Mouse (Mus musculus) CH12.LX (cell line): ENCODE results near the gene Ninl. TPM values are rescaled to one million over a fixed set of nuclear protein-coding genes. Genes with fewer than 3 reads are reported as not detected.

Source experiments
- DNase-seq: peaks from one replicate; pipeline ENCODE4 v3.0.0-alpha.2; 2013; ENCODE audit errors: extremely low read depth
- H3K27ac ChIP-seq: 2 replicates; pipeline ENCODE4 v1.5.1; 2012; ENCODE audit warnings: low read depth, mild to moderate bottlenecking, control low read depth, moderate library complexity; ENCODE audit not compliant: insufficient read depth
- H3K27me3 ChIP-seq: replicated peaks from 2 replicates; pipeline ENCODE3; 2012; ENCODE audit warnings: inconsistent platforms
- H3K36me3 ChIP-seq, 2 experiments: replicated peaks in 1 of 2; 2 replicates each; pipeline versions ENCODE3 to v1.6.1; 2012; ENCODE audit warnings: inconsistent platforms in 1 of 2, low read length in 1 of 2, mild to moderate bottlenecking in 1 of 2, mixed read lengths in 1 of 2, moderate library complexity in 1 of 2; ENCODE audit not compliant: control insufficient read depth in 1 of 2, insufficient read depth in 1 of 2
- H3K4me1 ChIP-seq, 2 experiments: 2 replicates each; pipeline ENCODE4 v1.6.1; 2012; ENCODE audit warnings: inconsistent platforms in 1 of 2, moderate library complexity in 1 of 2; ENCODE audit not compliant: insufficient read depth in 2 of 2, control insufficient read depth in 1 of 2
- H3K4me2 ChIP-seq: 2 replicates; pipeline ENCODE4 v1.6.1; 2012; ENCODE audit warnings: low read depth, mild to moderate bottlenecking, control low read depth; ENCODE audit not compliant: poor library complexity, insufficient read depth, severe bottlenecking
- H3K4me3 ChIP-seq, 3 experiments: fragments of 150-350 bp in 1 of 3; sonication (generic) in 1 of 3; replicated peaks in 1 of 3; 2 replicates each; pipeline versions ENCODE3 to v1.5.1; 2011 to 2012; ENCODE audit warnings: low read depth in 2 of 3, low read length in 2 of 3, mild to moderate bottlenecking in 2 of 3, moderate library complexity in 2 of 3, control low read depth in 1 of 3, improper control_type of control experiment in 1 of 3, inconsistent platforms in 1 of 3, mixed read lengths in 1 of 3; ENCODE audit not compliant: poor library complexity in 1 of 3
- H3K79me2 ChIP-seq: replicated peaks from 2 replicates; pipeline ENCODE4 v1.6.1; 2012; ENCODE audit warnings: mild to moderate bottlenecking, moderate library complexity; ENCODE audit not compliant: control insufficient read depth, poor library complexity, insufficient read depth, severe bottlenecking; ENCODE audit errors: extremely low read depth
- H3K9ac ChIP-seq: 2 replicates; pipeline ENCODE4 v1.6.1; 2012; ENCODE audit warnings: low read depth, mild to moderate bottlenecking, control low read depth, moderate library complexity; ENCODE audit not compliant: insufficient read depth
- H3K9me3 ChIP-seq: replicated peaks from 2 replicates; pipeline ENCODE3; 2012; ENCODE audit warnings: low read length, inconsistent platforms, mixed read lengths
- BHLHE40 ChIP-seq: IDR thresholded peaks from 2 replicates; pipeline ENCODE4 v1.6.1; 2011; ENCODE audit warnings: mild to moderate bottlenecking, low read depth, low read length, improper control_type of control experiment
- CHD1 ChIP-seq: IDR thresholded peaks from 2 replicates; pipeline ENCODE4 v1.6.1; 2012; ENCODE audit warnings: low read depth, low read length, improper control_type of control experiment, inconsistent platforms
- CHD2 ChIP-seq: IDR thresholded peaks from 2 replicates; pipeline ENCODE4 v1.6.1; 2011; ENCODE audit warnings: low read length, improper control_type of control experiment
- CTCF ChIP-seq, 2 experiments: IDR thresholded peaks in 1 of 2; conservative IDR thresholded peaks in 1 of 2; 2 replicates each; pipeline ENCODE4 v1.5.1; 2011 to 2012; ENCODE audit warnings: low read depth in 2 of 2, low read length in 2 of 2, improper control_type of control experiment in 1 of 2, inconsistent platforms in 1 of 2, mild to moderate bottlenecking in 1 of 2, moderate library complexity in 1 of 2
- E2F4 ChIP-seq: IDR thresholded peaks from 2 replicates; pipeline ENCODE4 v1.6.1; 2011; ENCODE audit warnings: low read depth, low read length, improper control_type of control experiment; ENCODE audit not compliant: insufficient replicate concordance
- ELF1 ChIP-seq: IDR thresholded peaks from 2 replicates; pipeline ENCODE4 v1.6.1; 2014; ENCODE audit warnings: low read depth, mild to moderate bottlenecking, inconsistent platforms, low read length, improper control_type of control experiment
- EP300 ChIP-seq: IDR thresholded peaks from 2 replicates; pipeline ENCODE4 v1.6.1; 2011; ENCODE audit warnings: low read length, improper control_type of control experiment
- ETS1 ChIP-seq: conservative IDR thresholded peaks from 2 replicates; pipeline ENCODE4 v1.6.1; 2012; ENCODE audit warnings: low read depth, mild to moderate bottlenecking, inconsistent platforms, low read length, improper control_type of control experiment, moderate library complexity
- GABPA ChIP-seq: IDR thresholded peaks from 2 replicates; pipeline ENCODE4 v1.6.1; 2012; ENCODE audit warnings: low read depth, low read length, improper control_type of control experiment, inconsistent platforms; ENCODE audit not compliant: insufficient replicate concordance
- HCFC1 ChIP-seq: IDR thresholded peaks from 2 replicates; pipeline ENCODE4 v1.6.1; 2012; ENCODE audit warnings: low read depth, mild to moderate bottlenecking, inconsistent platforms, low read length, improper control_type of control experiment
- IRF4 ChIP-seq: IDR thresholded peaks from 2 replicates; pipeline ENCODE4 v1.6.1; 2014; ENCODE audit warnings: low read depth, mild to moderate bottlenecking, inconsistent platforms, low read length, improper control_type of control experiment
- JUN ChIP-seq: IDR thresholded peaks from 2 replicates; pipeline ENCODE4 v1.6.1; 2011; ENCODE audit warnings: low read depth, mild to moderate bottlenecking, low read length, improper control_type of control experiment, moderate library complexity; ENCODE audit not compliant: insufficient read depth
- JUND ChIP-seq: conservative IDR thresholded peaks from 2 replicates; pipeline ENCODE4 v1.6.1; 2011; ENCODE audit warnings: low read depth, low read length, improper control_type of control experiment
- KAT2A ChIP-seq: IDR thresholded peaks from 2 replicates; pipeline ENCODE4 v1.6.1; 2012; ENCODE audit warnings: low read length, improper control_type of control experiment, inconsistent platforms; ENCODE audit not compliant: insufficient replicate concordance
- MAFK ChIP-seq: IDR thresholded peaks from 2 replicates; pipeline ENCODE4 v1.6.1; 2011; ENCODE audit warnings: low read length, improper control_type of control experiment; ENCODE audit not compliant: insufficient replicate concordance
- MAX ChIP-seq: IDR thresholded peaks from 2 replicates; pipeline ENCODE4 v1.6.1; 2011; ENCODE audit warnings: low read length, improper control_type of control experiment
- MAZ ChIP-seq: IDR thresholded peaks from 2 replicates; pipeline ENCODE4 v1.6.1; 2012; ENCODE audit warnings: low read depth, mild to moderate bottlenecking, inconsistent platforms, low read length, improper control_type of control experiment, moderate library complexity
- MEF2A ChIP-seq: IDR thresholded peaks from 2 replicates; pipeline ENCODE4 v1.6.1; 2014; ENCODE audit warnings: low read depth, mild to moderate bottlenecking, inconsistent platforms, low read length, improper control_type of control experiment, borderline replicate concordance
- MXI1 ChIP-seq: IDR thresholded peaks from 2 replicates; pipeline ENCODE4 v1.6.1; 2011; ENCODE audit warnings: mild to moderate bottlenecking, low read depth, low read length, improper control_type of control experiment
- MYC ChIP-seq: IDR thresholded peaks from 2 replicates; pipeline ENCODE4 v1.6.1; 2011; ENCODE audit warnings: low read depth, mild to moderate bottlenecking, improper control_type of control experiment, low read length
- NELFE ChIP-seq: IDR thresholded peaks from 2 replicates; pipeline ENCODE4 v1.6.1; 2011; ENCODE audit warnings: low read depth, low read length, improper control_type of control experiment
- NRF1 ChIP-seq: IDR thresholded peaks from 2 replicates; pipeline ENCODE4 v1.6.1; 2014; ENCODE audit warnings: low read depth, mild to moderate bottlenecking, inconsistent platforms, low read length, improper control_type of control experiment, moderate library complexity
- PAX5 ChIP-seq: IDR thresholded peaks from 2 replicates; pipeline ENCODE4 v1.6.1; 2012; ENCODE audit warnings: low read length, inconsistent platforms, mixed read lengths
- POLR2A ChIP-seq: IDR thresholded peaks from 2 replicates; pipeline ENCODE4 v1.6.1; 2011; ENCODE audit warnings: low read depth, mild to moderate bottlenecking, improper control_type of control experiment, low read length
- POLR2AphosphoS2 ChIP-seq: IDR thresholded peaks from 2 replicates; pipeline ENCODE4 v1.6.1; 2011; ENCODE audit warnings: low read depth, low read length, improper control_type of control experiment
- RAD21 ChIP-seq: IDR thresholded peaks from 2 replicates; pipeline ENCODE4 v1.6.1; 2011; ENCODE audit warnings: low read depth, mild to moderate bottlenecking, low read length, improper control_type of control experiment, moderate library complexity
- RCOR1 ChIP-seq: conservative IDR thresholded peaks from 2 replicates; pipeline ENCODE4 v1.6.1; 2012; ENCODE audit warnings: low read depth, mild to moderate bottlenecking, inconsistent platforms, low read length, improper control_type of control experiment
- SIN3A ChIP-seq: IDR thresholded peaks from 2 replicates; pipeline ENCODE4 v1.6.1; 2012; ENCODE audit warnings: low read length, improper control_type of control experiment, inconsistent platforms
- SMC3 ChIP-seq: IDR thresholded peaks from 2 replicates; pipeline ENCODE4 v1.6.1; 2011; ENCODE audit warnings: low read depth, low read length, improper control_type of control experiment
- TBP ChIP-seq: conservative IDR thresholded peaks from 2 replicates; pipeline ENCODE4 v1.6.1; 2011; ENCODE audit warnings: low read depth, low read length, improper control_type of control experiment
- TCF12 ChIP-seq: IDR thresholded peaks from 2 replicates; pipeline ENCODE4 v1.6.1; 2014; ENCODE audit warnings: low read depth, mild to moderate bottlenecking, inconsistent platforms, low read length, improper control_type of control experiment
- UBTF ChIP-seq: IDR thresholded peaks from 2 replicates; pipeline ENCODE4 v1.6.1; 2012; ENCODE audit warnings: low read depth, mild to moderate bottlenecking, inconsistent platforms, low read length, improper control_type of control experiment, moderate library complexity
- USF1 ChIP-seq: IDR thresholded peaks from 2 replicates; pipeline ENCODE4 v1.6.1; 2014; ENCODE audit warnings: low read depth, mild to moderate bottlenecking, inconsistent platforms, low read length, improper control_type of control experiment
- USF2 ChIP-seq: conservative IDR thresholded peaks from 2 replicates; pipeline ENCODE4 v1.6.1; 2011; ENCODE audit warnings: low read depth, low read length, improper control_type of control experiment
- ZC3H11A ChIP-seq: IDR thresholded peaks from 2 replicates; pipeline ENCODE4 v1.6.1; 2012; ENCODE audit warnings: low read depth, mild to moderate bottlenecking, inconsistent platforms, low read length, improper control_type of control experiment
- ZKSCAN1 ChIP-seq: IDR thresholded peaks from 2 replicates; pipeline ENCODE4 v1.6.1; 2012; ENCODE audit warnings: low read depth, inconsistent platforms, low read length, improper control_type of control experiment, borderline replicate concordance
- ZMIZ1 ChIP-seq: IDR thresholded peaks from 2 replicates; pipeline ENCODE4 v1.6.1; 2012; ENCODE audit warnings: low read depth, mild to moderate bottlenecking, inconsistent platforms, low read length, improper control_type of control experiment
- ZNF384 ChIP-seq: IDR thresholded peaks from 2 replicates; pipeline ENCODE4 v1.6.1; 2012; ENCODE audit warnings: low read depth, low read length, improper control_type of control experiment, inconsistent platforms
- dilution Hi-C: fragments of 300-500 bp; cut with MboI; formaldehyde crosslinking; loops from 2 replicates; pipeline ENCODE4 v1.14.3; 2020; ENCODE audit warnings: low sequenced_read_pairs; ENCODE audit not compliant: extremely low pct_unique_long_range_greater_than_20kb, extremely low pct_ligation_motif_present
- in situ Hi-C: fragments of 300-500 bp; cut with MboI; formaldehyde crosslinking; loops from 3 replicates; pipeline ENCODE4 v1.14.3; 2019; ENCODE audit warnings: low sequenced_read_pairs, low pct_ligation_motif_present, low pct_unique_long_range_greater_than_20kb, mixed read lengths
- polyA plus RNA-seq: library from polyadenylated mRNA; unstranded; fragments of >175 nt; gene quantifications from 2 replicates; pipeline ENCODE4 v1.2.1, GENCODE M21; 2012; ENCODE audit warnings: low read depth; ENCODE audit not compliant: insufficient read length
- total RNA-seq, 2 experiments: library from RNA; depleted of rRNA; stranded (reverse); fragments of 300-350 nt in 1 of 2; fragments of >200 nt in 1 of 2; gene quantifications; 2 replicates each; pipeline ENCODE4 v1.2.3; 2012 to 2014

Gene Ninl
- total and polyA plus RNA-seq, 3 experiments, result 1.8 to 6.6 (median 3.5) TPM

DNA sequence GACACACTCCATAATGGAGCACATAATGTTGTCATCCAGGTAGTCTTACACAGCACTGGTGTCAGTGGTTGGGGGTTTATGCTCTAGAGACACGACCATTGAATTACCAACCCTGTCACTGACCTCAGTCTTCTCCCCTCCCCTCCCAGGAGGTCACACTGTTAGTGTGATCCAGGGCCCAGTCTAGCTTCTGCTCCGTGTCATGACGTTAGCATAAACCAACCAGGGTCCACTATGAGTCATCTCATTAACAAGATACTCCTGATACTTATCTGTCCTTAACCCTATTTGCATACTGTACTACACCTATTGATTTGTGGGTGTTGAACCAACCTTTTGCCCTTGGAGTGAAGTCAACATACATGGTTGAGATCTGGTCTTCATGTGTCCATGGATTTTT, 120.5 kb downstream of the Ninl start:
- peak; percentile 87 for DNase-seq
- H3K36me3 ChIP-seq, result peaks cover 3 to 37% of the 10 kb centered on the region in 2 experiments
- H3K79me2 ChIP-seq, result peaks cover 8% of the 10 kb centered on the region; the same call in 1 of the 2 replicates
- no peaks in the 10 kb centered on the region for H3K27me3 ChIP-seq
- no peak overlapping the region; the same call in 1 of the 2 replicates for H3K9ac ChIP-seq
- no peak overlapping the region for H3K4me3 ChIP-seq
- H3K4me1 ChIP-seq, result peaks cover 14 to 57% of the 10 kb centered on the region in 2 experiments
- in situ Hi-C loops, result no loop called here
- no peaks in the 10 kb centered on the region for H3K9me3 ChIP-seq
- dilution Hi-C loops, result no loop called here
- H3K4me2 ChIP-seq, result peak overlapping the region; percentile 60; the same call in 1 of the 2 replicates
- TF ChIP-seq KAT2A (no peak), MAX (no peak), E2F4 (no peak), SMC3 (no peak), JUN (peak; percentile 85), USF2 (no peak), HCFC1 (no peak), SIN3A (no peak; the same call in 1 of the 2 replicates), UBTF (no peak), MYC (no peak), ZNF384 (peak; percentile 63), ZC3H11A (no peak), MAFK (peak; percentile 70; the same call in 1 of the 2 replicates), ZMIZ1 (no peak), TBP (no peak), TCF12 (peak; percentile 41; the same call in 1 of the 2 replicates), RAD21 (no peak), NRF1 (no peak; the same call in 1 of the 2 replicates), GABPA (no peak), RCOR1 (no peak), BHLHE40 (peak; percentile 67), ELF1 (peak; percentile 14; the same call in 1 of the 2 replicates), MEF2A (peak; percentile 83; the same call in 1 of the 2 replicates), NELFE (no peak), EP300 (peak; percentile 75), IRF4 (peak; percentile 96), CHD2 (no peak), PAX5 (no peak), USF1 (no peak), JUND (peak; percentile 94), MAZ (peak; percentile 81), MXI1 (no peak; the same call in 1 of the 2 replicates), ZKSCAN1 (no peak), POLR2AphosphoS2 (no peak), CTCF (conservative IDR thresholded peaks at IDR 0.05 in 1 of 2, IDR thresholded peaks at IDR 0.05 in 1 of 2; ENCODE audit: low read depth in 2 of 2, low read length in 2 of 2) (no peak), POLR2A (peak; percentile 47), CHD1 (no peak), ETS1 (peak; percentile 76)
- TF ChIP-seq, all 38 proteins: peak for 13
- peak overlapping the region; percentile 93 for H3K27ac ChIP-seq
